Mouse (Mus musculus) megakaryocyte, embryonic 14.5 days (primary cell): ENCODE measurements at regions not wholly inside any gene's neighbourhood (a gene's known extent, or its start where the extent isn't known, plus 50 kb on each side); places are given as distances from the start of the nearest gene placed in this dataset.

Source experiments
- H3K27me3 ChIP-seq: replicated peaks from 2 replicates; pipeline ENCODE3; 2012; ENCODE audit warnings: inconsistent platforms
- H3K36me3 ChIP-seq: replicated peaks from 2 replicates; pipeline ENCODE3; 2012; ENCODE audit warnings: low read length, inconsistent platforms, mixed read lengths
- H3K4me1 ChIP-seq: 2 replicates; pipeline ENCODE4 v1.6.1; 2012; ENCODE audit warnings: inconsistent platforms
- H3K4me3 ChIP-seq: replicated peaks from 2 replicates; pipeline ENCODE3; 2012; ENCODE audit warnings: moderate library complexity, mild to moderate bottlenecking, inconsistent platforms
- H3K9me3 ChIP-seq: 2 replicates; pipeline ENCODE4 v1.6.1; 2012; ENCODE audit warnings: inconsistent platforms
- FLI1 ChIP-seq: IDR thresholded peaks from 2 replicates; pipeline ENCODE4 v1.6.1; 2012; ENCODE audit warnings: low read length, inconsistent platforms, mixed read lengths
- GATA1 ChIP-seq: IDR thresholded peaks from 3 replicates; pipeline ENCODE4 v1.6.1; 2012; ENCODE audit warnings: mixed read lengths, low read length, inconsistent platforms, borderline replicate concordance

GRCm38 (mm10) chr15:62901955-62902354 is 943.0 kb downstream of the Gsdmc2 start:
- TF ChIP-seq FLI1 (no peak), GATA1 (no peak)
- Histone ChIP-seq H3K9me3 (no peaks in the 10 kb centered on the region), H3K4me1 (0 out of 2 replicates have a peak, but pooled peaks cover 4% of the 10 kb centered on the region)

GRCm38 (mm10) chr15:62889798-62890197 is 955.2 kb downstream of the Gsdmc2 start:
- H3K9me3 ChIP-seq: no peaks in the 10 kb centered on the region
- peaks cover 3% of the 10 kb centered on the region; the same call in 1 of the 2 replicates for H3K4me1 ChIP-seq
- TF ChIP-seq FLI1 (no peak), GATA1 (no peak)
- H3K4me3 ChIP-seq: no peak overlapping the region
- no peaks in the 10 kb centered on the region for H3K36me3 ChIP-seq
- peaks cover 2% of the 10 kb centered on the region for H3K27me3 ChIP-seq

More at GRCm38 (mm10) chr15:62901955-62902354, 943.0 kb downstream of the Gsdmc2 start:
- H3K27me3 ChIP-seq: no peaks in the 10 kb centered on the region
- H3K4me3 ChIP-seq: no peak overlapping the region
- no peaks in the 10 kb centered on the region for H3K36me3 ChIP-seq

DNA sequence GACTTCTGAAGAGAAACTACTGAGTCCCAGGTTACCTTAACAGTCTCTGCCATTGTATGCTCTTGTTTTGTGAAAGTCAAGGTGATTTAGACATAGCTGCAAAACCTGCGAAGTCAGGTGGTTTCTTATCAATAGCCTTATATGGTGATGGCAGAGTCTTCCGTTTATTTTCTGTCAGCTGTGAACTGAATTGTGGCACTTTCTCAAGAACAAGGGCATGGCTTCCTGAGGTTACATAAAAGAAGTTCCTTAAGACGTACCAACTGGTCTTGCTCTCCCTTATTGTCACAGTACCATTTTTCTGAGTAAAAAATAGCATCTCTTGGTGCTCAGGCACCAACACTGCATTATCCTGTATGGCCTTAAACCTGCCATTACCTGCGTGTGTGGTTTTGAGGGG is 959.6 kb downstream of the Gsdmc2 start:
- H3K4me1 ChIP-seq: no peaks in the 10 kb centered on the region
- H3K9me3 ChIP-seq: no peaks in the 10 kb centered on the region
- TF ChIP-seq FLI1: no peak
- TF ChIP-seq GATA1: no peak
- no peak overlapping the region for H3K4me3 ChIP-seq
- no peaks in the 10 kb centered on the region for H3K36me3 ChIP-seq
- H3K27me3 ChIP-seq: no peaks in the 10 kb centered on the region

GRCm38 (mm10) chr15:62871082-62871766 is 973.8 kb downstream of the Gsdmc2 start:
- H3K4me1 ChIP-seq: peaks cover 4% of the 10 kb centered on the region; the same call in 1 of the 2 replicates
- TF ChIP-seq FLI1: no peak
- TF ChIP-seq GATA1: no peak
- H3K4me3 ChIP-seq: no peak overlapping the region
- H3K36me3 ChIP-seq: no peaks in the 10 kb centered on the region
- no peaks in the 10 kb centered on the region for H3K9me3 ChIP-seq
- no peaks in the 10 kb centered on the region for H3K27me3 ChIP-seq

- no peak overlapping the region for H3K4me3 ChIP-seq
- no peaks in the 10 kb centered on the region for H3K36me3 ChIP-seq
- peaks cover 7% of the 10 kb centered on the region; the same call in 1 of the 2 replicates for H3K4me1 ChIP-seq
- no peaks in the 10 kb centered on the region for H3K27me3 ChIP-seq
- no peaks in the 10 kb centered on the region for H3K9me3 ChIP-seq
- TF ChIP-seq FLI1: no peak
- no peak for TF ChIP-seq GATA1
Measured at GRCm38 (mm10) chr15:62862574-62862973, 982.4 kb downstream of the Gsdmc2 start.

- Histone ChIP-seq H3K4me1 (peaks cover 7% of the 10 kb centered on the region; the same call in 1 of the 2 replicates), H3K9me3 (no peaks in the 10 kb centered on the region), H3K27me3 (no peaks in the 10 kb centered on the region), H3K36me3 (no peaks in the 10 kb centered on the region), H3K4me3 (no peak overlapping the region)
- TF ChIP-seq FLI1 (no peak), GATA1 (no peak)
Measured at GRCm38 (mm10) chr15:62861422-62861821, 983.6 kb downstream of the Gsdmc2 start.

DNA sequence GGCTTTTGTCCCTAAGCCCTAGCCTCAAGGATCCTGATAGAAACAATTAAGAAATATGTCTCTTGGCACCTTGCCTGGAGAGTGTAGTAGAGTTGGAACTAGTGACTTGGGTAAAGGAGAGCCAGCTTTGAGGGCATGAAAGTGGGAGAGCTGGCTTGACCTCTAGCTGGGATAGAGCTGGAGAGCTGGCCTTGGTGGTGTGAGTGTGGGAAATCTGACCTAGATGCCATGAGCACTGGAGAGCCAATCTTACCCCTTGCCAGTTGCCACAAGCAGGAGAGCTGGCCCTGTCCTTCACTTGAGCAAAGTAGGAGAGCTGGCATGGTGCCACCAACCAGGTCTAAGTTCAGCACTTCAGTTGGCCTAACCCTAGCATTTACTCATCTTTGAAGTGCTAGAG is 995.7 kb downstream of the Gsdmc2 start:
- no peaks in the 10 kb centered on the region for H3K36me3 ChIP-seq
- H3K27me3 ChIP-seq: no peaks in the 10 kb centered on the region
- H3K9me3 ChIP-seq: no peaks in the 10 kb centered on the region
- H3K4me3 ChIP-seq: no peak overlapping the region
- H3K4me1 ChIP-seq: no peaks in the 10 kb centered on the region
- TF ChIP-seq GATA1 (no peak), FLI1 (no peak)

DNA sequence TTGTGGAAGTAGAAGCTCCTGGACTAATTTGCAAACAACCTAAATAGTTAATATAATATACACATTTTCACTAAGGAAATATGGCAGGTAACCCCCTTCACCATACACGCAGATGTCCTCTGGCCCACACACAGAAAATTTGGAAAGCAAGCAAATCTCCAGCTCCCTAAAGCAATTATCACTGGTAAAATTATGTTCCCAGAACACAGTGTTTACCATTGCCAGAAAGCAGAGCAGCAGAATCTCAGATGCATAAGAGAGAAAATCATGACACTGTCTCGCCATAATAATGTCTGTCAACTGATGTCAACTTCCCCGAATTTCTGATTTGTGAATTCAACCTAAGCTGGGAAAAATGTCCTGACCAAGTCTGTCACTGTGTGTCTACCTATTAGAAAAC is 999.1 kb downstream of the Gsdmc2 start:
- no peak for TF ChIP-seq FLI1
- TF ChIP-seq GATA1: no peak
- Histone ChIP-seq H3K9me3 (no peaks in the 10 kb centered on the region), H3K4me1 (no peaks in the 10 kb centered on the region), H3K4me3 (no peak overlapping the region), H3K27me3 (no peaks in the 10 kb centered on the region), H3K36me3 (no peaks in the 10 kb centered on the region)

GRCm38 (mm10) chr15:62825586-62825985 is 1019.4 kb downstream of the Gsdmc2 start:
- Histone ChIP-seq H3K9me3 (no peaks in the 10 kb centered on the region), H3K27me3 (no peaks in the 10 kb centered on the region), H3K36me3 (no peaks in the 10 kb centered on the region), H3K4me3 (no peak overlapping the region), H3K4me1 (peaks cover 13% of the 10 kb centered on the region)
- TF ChIP-seq FLI1: no peak
- no peak for TF ChIP-seq GATA1

DNA sequence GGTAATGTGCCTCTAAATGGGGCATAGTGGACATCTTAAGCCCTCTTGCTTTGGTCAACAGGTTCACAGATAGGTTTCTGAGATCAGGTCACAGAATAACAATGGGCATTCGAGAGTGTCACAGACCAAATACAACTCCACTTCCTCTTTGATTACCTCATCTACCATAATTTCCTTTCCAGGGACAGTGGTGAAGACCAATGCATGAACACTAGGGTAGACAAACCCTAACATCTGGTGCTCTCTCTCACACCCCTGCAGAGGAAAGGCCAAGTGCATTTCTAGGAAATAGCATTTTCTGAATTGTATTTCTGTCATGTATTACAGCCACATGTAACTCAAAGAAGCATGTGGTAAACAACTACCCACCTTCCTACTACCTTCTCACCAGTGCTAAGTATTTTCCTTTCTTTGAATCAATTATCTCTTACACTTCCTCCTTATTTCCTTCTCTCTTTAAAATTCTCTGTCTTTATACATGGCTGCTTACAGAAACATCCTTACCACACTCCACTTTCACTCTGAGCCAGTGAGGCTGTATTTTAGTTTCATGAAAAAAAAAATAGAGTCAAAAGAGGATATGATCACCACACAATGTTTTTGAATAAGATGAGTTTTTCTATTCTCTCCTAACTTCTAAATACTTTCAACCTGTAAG is 1021.0 kb downstream of the Gsdmc2 start:
- H3K4me1 ChIP-seq: peaks cover 13% of the 10 kb centered on the region
- no peaks in the 10 kb centered on the region for H3K9me3 ChIP-seq
- no peak for TF ChIP-seq FLI1
- H3K4me3 ChIP-seq: no peak overlapping the region
- no peaks in the 10 kb centered on the region for H3K36me3 ChIP-seq
- H3K27me3 ChIP-seq: no peaks in the 10 kb centered on the region

- H3K27me3 ChIP-seq: no peaks in the 10 kb centered on the region
- no peaks in the 10 kb centered on the region for H3K9me3 ChIP-seq
- TF ChIP-seq FLI1 (no peak), GATA1 (no peak)
- no peak overlapping the region for H3K4me3 ChIP-seq
- no peaks in the 10 kb centered on the region for H3K36me3 ChIP-seq
- peaks cover 27% of the 10 kb centered on the region for H3K4me1 ChIP-seq
Measured at GRCm38 (mm10) chr15:62822305-62822704, 1022.7 kb downstream of the Gsdmc2 start.
